Mouse (Mus musculus) embryonic facial prominence, embryonic 14.5 days (tissue): ENCODE results near the gene Gm20894. TPM values are rescaled to one million over a fixed set of nuclear protein-coding genes. Genes with fewer than 3 reads are reported as not detected.
"Not testable (repeated sequence)": the region's sequence is repeated elsewhere in the genome, so short reads cannot be mapped to it uniquely, and the experiment has no call there.

Source experiments
- ATAC-seq: fragments of 200-750 bp; cut with Nextera tagmentation; 2 replicates; pipeline ENCODE4 v1.8.0; 2017; ENCODE audit warnings: low read depth, moderate number of reproducible peaks, moderate TSS enrichment
- DNase-seq: peaks from one replicate; pipeline ENCODE4 v3.0.0-alpha.2; 2015; ENCODE audit warnings: low spot score
- H3K27ac ChIP-seq: fragments of 300-500 bp; sonication (generic); replicated peaks from 2 replicates; pipeline ENCODE4 v1.5.1; 2014; ENCODE audit warnings: low read depth, mild to moderate bottlenecking, low read length, moderate library complexity
- H3K27me3 ChIP-seq: fragments of 300-500 bp; sonication (generic); replicated peaks from 2 replicates; pipeline ENCODE4 v1.6.1; 2014; ENCODE audit warnings: low read length; ENCODE audit not compliant: control insufficient read depth, insufficient read depth
- H3K36me3 ChIP-seq: fragments of 300-500 bp; sonication (generic); 2 replicates; pipeline ENCODE4 v1.6.1; 2014; ENCODE audit warnings: low read length, mixed read lengths; ENCODE audit not compliant: control insufficient read depth, insufficient read depth
- H3K4me1 ChIP-seq: fragments of 300-500 bp; sonication (generic); 2 replicates; pipeline ENCODE4 v1.6.1; 2014; ENCODE audit warnings: antibody characterized with exemption, low read length; ENCODE audit not compliant: control insufficient read depth, insufficient read depth
- H3K4me2 ChIP-seq: fragments of 300-500 bp; sonication (generic); 2 replicates; pipeline ENCODE4 v1.6.1; 2014; ENCODE audit warnings: low read depth, mild to moderate bottlenecking, low read length, moderate library complexity, mixed read lengths
- H3K4me3 ChIP-seq: fragments of 300-500 bp; sonication (generic); 2 replicates; pipeline ENCODE4 v1.5.1; 2014; ENCODE audit warnings: low read depth, mild to moderate bottlenecking, low read length
- H3K9ac ChIP-seq: fragments of 300-500 bp; sonication (generic); 2 replicates; pipeline ENCODE4 v1.6.1; 2014; ENCODE audit warnings: low read depth, mild to moderate bottlenecking, low read length, moderate library complexity, mixed read lengths
- H3K9me3 ChIP-seq: fragments of 300-500 bp; sonication (generic); 2 replicates; pipeline ENCODE4 v1.6.1; 2016; ENCODE audit warnings: low read length; ENCODE audit not compliant: control insufficient read depth
- WGBS: fragments of 180-500 bp; shearing (Covaris S2); extraction: QIAGEN DNeasy Blood & Tissue Kit; methylation state at CpG from one replicate; pipeline ENCODE4 v1.1.7; 2014; 5-methylcytosine and 5-hydroxymethylcytosine counted together
- polyA plus RNA-seq: library from polyadenylated mRNA; unstranded; fragments of >200 nt; fragmentation: Nextera tagmentation; extraction: Ambion mirVana; gene quantifications from 2 replicates; pipeline ENCODE4 v1.2.1, GENCODE M21; 2014

Gene Gm20894
- not detected in 2 replicates for polyA plus RNA-seq

DNA sequence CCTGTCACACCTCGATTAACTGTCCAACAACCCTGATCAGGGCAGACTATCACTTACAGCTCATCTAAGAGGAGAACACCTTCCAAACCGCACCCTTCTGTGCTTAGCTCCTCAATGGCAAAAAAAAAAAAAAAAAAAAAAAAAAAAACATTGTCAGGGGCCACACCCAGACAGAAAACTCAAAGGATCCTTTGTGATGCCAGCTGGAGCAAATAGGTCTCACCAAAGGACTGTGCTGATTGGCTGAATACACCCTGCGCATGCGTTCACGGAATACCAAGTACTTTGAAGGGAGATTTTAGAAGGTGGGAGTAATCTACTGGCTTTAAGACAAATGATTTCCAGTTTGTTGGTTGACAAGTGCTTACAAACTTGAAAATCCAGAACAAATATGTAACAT lies at the start of gene Gm20894:
TSS of gene Gm20894 (minus strand) at position 101 of the 400 bp plus-strand sequence.
- H3K4me2 ChIP-seq, H3K27ac ChIP-seq, ATAC-seq, H3K36me3 ChIP-seq, H3K27me3 ChIP-seq, H3K9me3 ChIP-seq, DNase-seq, H3K4me3 ChIP-seq, H3K4me1 ChIP-seq, H3K9ac ChIP-seq: not testable (repeated sequence)
- WGBS = no CpG with 5 or more reads among the region's 5 CpGs
